Mouse (Mus musculus) spleen, adult 2 months (tissue): ENCODE data around the gene Krt8.

Experiments used
- CTCF ChIP-seq: fragments of 200-500 bp; IDR thresholded peaks from 2 replicates; pipeline ENCODE4 v1.5.1; 2011; ENCODE audit warnings: mild to moderate bottlenecking, inconsistent platforms; ENCODE audit not compliant: insufficient read depth, insufficient read length, insufficient replicate concordance; ENCODE audit errors: extremely low read depth
- POLR2A ChIP-seq: fragments of 200-500 bp; IDR thresholded peaks from 2 replicates; pipeline ENCODE4 v1.6.1; 2011; ENCODE audit warnings: low read depth, low read length, inconsistent platforms

- TF ChIP-seq POLR2A (no peak), CTCF (no peak)
Measured at GRCm38 (mm10) chr15:102003516-102003915, 766 bp downstream of the Krt8 start.
